Mouse (Mus musculus) ES-Bruce4 (cell line): ENCODE data around the gene 6330409D20Rik. TPM values are rescaled to one million over a fixed set of nuclear protein-coding genes. Genes with fewer than 3 reads are reported as not detected.

Experiments used
- H3K27ac ChIP-seq: 2 replicates; pipeline ENCODE4 v1.5.1; 2012; ENCODE audit warnings: low read length, inconsistent platforms; ENCODE audit not compliant: insufficient read depth
- H3K27me3 ChIP-seq: 2 replicates; pipeline ENCODE4 v1.6.1; 2012; ENCODE audit warnings: mild to moderate bottlenecking, low read length, inconsistent platforms; ENCODE audit not compliant: control insufficient read depth, poor library complexity, insufficient read depth, severe bottlenecking
- H3K36me3 ChIP-seq: 2 replicates; pipeline ENCODE4 v1.6.1; 2012; ENCODE audit warnings: inconsistent platforms, mild to moderate bottlenecking, low read length, moderate library complexity; ENCODE audit not compliant: control insufficient read depth, poor library complexity, insufficient read depth, severe bottlenecking
- H3K4me1 ChIP-seq: one replicate; pipeline ENCODE4 v1.8.1; 2011; ENCODE audit warnings: low read length; ENCODE audit not compliant: control insufficient read depth, insufficient read depth
- H3K4me3 ChIP-seq: 2 replicates; pipeline ENCODE4 v1.5.1; 2011; ENCODE audit warnings: low read depth, mild to moderate bottlenecking, low read length
- H3K9ac ChIP-seq: 2 replicates; pipeline ENCODE4 v1.6.1; 2012; ENCODE audit warnings: low read depth, mild to moderate bottlenecking, inconsistent platforms; ENCODE audit not compliant: poor library complexity, severe bottlenecking
- H3K9me3 ChIP-seq: replicated peaks from 2 replicates; pipeline ENCODE4 v1.6.1; 2012; ENCODE audit warnings: mild to moderate bottlenecking, low read length, inconsistent platforms; ENCODE audit not compliant: control insufficient read depth, poor library complexity, insufficient read depth, severe bottlenecking
- CTCF ChIP-seq: IDR thresholded peaks from one replicate; pipeline ENCODE4 v1.8.1; 2011; ENCODE audit warnings: low read depth, low read length
- EP300 ChIP-seq: IDR thresholded peaks from 2 replicates; pipeline ENCODE4 v1.6.1; 2011; ENCODE audit warnings: low read depth, low read length; ENCODE audit not compliant: insufficient read depth
- POLR2A ChIP-seq: IDR thresholded peaks from one replicate; pipeline ENCODE4 v1.8.1; 2011; ENCODE audit warnings: low read length; ENCODE audit not compliant: insufficient read depth
- polyA plus RNA-seq: library from polyadenylated mRNA; stranded (reverse); fragments of >200 nt; gene quantifications from 2 replicates; pipeline ENCODE4 v1.2.4, GENCODE M21; 2011; ENCODE audit warnings: low read depth; ENCODE audit not compliant: missing spikeins, insufficient read depth, insufficient read length

Gene 6330409D20Rik
- polyA plus RNA-seq, 1 experiment = not detected

DNA sequence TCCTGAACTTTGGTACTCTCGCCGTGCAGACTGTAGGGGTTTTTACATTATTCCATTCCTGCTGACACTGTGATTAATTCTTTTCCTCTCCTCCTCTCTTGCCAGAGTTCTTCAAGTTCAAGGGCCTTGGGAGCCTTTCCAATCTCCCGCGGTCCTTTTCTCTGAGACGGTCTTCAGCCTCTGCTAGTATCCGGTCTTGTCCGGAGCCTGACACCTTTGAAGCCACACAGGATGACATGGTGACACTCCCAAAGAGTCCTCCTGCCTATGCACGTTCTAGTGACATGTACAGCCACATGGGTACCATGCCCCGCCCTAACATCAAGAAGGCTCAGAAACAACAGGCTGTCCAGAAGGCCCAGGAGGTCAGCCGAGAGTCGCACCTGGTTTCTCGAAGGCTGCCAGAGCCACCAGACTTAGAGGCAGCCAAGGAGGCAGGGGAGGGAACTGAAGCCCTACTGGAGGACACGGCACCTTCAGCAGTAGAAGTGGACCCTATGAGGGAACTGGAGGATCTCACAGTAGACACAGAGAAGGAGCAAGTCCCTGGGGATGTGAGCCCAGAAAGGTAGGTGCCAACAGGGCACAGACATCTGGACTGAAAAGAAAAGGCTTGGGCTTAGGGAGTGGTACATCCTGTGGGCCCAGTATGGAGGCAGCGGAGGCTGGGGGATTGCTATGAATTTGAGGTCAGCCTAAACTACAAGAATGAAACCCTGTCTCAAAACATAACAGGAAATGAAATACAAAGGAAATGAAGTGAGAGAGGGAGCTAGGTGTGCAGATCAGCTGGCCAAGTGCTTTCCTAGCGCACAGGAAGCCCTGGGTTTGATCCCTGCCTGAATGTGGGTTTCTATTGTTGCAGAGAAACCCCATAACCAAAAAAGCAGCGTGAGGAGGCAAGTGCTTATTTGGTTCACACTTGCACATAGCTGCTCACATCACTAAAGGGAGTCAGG, 15.7 kb downstream of the 6330409D20Rik start:
- TF ChIP-seq EP300 = no peak
- no peak for TF ChIP-seq POLR2A
- H3K27me3 ChIP-seq = no peaks in the 10 kb centered on the region
- no peaks in the 10 kb centered on the region for H3K9me3 ChIP-seq
- no peak overlapping the region for H3K27ac ChIP-seq
- peaks cover 4% of the 10 kb centered on the region for H3K4me1 ChIP-seq
- H3K9ac ChIP-seq = no peak overlapping the region
- H3K36me3 ChIP-seq = no peaks in the 10 kb centered on the region
- no peak overlapping the region for H3K4me3 ChIP-seq

DNA sequence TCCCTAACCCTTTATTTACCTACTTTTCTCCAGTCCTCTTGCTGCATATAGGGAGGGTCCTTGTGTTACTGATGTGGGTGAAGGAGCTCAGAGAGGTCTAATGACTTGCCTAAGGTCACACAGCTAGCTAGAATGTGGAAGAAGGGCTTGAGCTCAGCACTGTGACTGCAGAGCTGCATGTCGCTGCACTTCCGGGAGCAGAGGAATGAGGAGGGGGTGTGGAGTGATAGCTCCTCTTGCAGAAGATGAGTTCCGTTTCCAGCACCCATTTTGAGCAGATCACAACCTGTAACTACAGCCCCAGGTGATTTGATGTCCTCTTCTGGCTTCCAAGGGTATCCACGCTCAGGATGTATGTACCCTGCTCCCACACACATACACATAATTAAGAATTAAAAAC, 16.7 kb downstream of the 6330409D20Rik start:
- Histone ChIP-seq H3K9ac (no peak overlapping the region), H3K4me1 (peaks cover 4% of the 10 kb centered on the region), H3K27me3 (no peaks in the 10 kb centered on the region), H3K27ac (no peak overlapping the region), H3K9me3 (no peaks in the 10 kb centered on the region), H3K36me3 (no peaks in the 10 kb centered on the region), H3K4me3 (no peak overlapping the region)
- TF ChIP-seq CTCF (no peak), POLR2A (no peak), EP300 (no peak)

DNA sequence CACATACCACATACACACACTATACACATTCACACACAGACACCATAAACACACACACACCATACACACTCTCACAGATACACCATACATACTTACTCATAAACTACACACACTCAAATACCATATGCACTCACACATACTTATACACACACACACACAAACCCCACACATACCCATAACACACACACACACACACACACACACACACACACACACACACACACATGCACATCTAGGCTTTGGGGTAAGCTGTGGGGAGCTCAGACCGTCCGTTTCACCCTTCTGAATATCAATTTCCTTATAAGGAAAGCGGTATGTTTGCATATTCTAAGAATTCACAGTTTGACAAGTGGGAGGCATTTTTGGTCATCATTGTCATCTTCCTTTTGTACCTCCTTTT, 18.2 kb downstream of the 6330409D20Rik start:
- Histone ChIP-seq H3K9me3 (no peaks in the 10 kb centered on the region), H3K27me3 (no peaks in the 10 kb centered on the region), H3K4me1 (peaks cover 2% of the 10 kb centered on the region), H3K9ac (no peak overlapping the region), H3K27ac (no peak overlapping the region), H3K36me3 (no peaks in the 10 kb centered on the region), H3K4me3 (no peak overlapping the region)
- TF ChIP-seq CTCF (no peak), EP300 (no peak), POLR2A (no peak)

DNA sequence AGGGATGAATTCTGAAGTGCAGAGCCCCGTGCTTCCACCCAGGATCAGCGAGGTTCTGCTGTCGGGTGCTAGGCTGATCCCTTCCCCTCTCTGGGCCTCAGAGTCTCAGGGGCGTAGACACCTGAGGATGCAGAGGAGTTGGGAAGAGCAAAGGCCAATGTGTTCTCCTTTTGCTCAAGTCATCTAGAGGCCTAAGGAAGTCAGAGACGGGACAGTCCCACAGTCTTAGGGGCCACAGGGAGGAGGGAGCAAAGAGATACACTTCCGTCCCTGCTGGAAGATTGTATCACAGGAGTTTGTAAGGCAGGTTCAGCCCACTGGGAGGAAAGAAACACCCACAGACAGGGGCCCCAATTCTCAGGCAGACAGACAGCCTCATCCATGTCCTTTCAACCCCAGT, 18.8 kb downstream of the 6330409D20Rik start:
- H3K27ac ChIP-seq = no peak overlapping the region
- H3K4me3 ChIP-seq = no peak overlapping the region
- H3K9ac ChIP-seq = no peak overlapping the region
- no peaks in the 10 kb centered on the region for H3K27me3 ChIP-seq
- H3K9me3 ChIP-seq = no peaks in the 10 kb centered on the region
- no peak for TF ChIP-seq POLR2A
- TF ChIP-seq CTCF = no peak
- no peak for TF ChIP-seq EP300
- H3K4me1 ChIP-seq = peaks cover 2% of the 10 kb centered on the region
- no peaks in the 10 kb centered on the region for H3K36me3 ChIP-seq

DNA sequence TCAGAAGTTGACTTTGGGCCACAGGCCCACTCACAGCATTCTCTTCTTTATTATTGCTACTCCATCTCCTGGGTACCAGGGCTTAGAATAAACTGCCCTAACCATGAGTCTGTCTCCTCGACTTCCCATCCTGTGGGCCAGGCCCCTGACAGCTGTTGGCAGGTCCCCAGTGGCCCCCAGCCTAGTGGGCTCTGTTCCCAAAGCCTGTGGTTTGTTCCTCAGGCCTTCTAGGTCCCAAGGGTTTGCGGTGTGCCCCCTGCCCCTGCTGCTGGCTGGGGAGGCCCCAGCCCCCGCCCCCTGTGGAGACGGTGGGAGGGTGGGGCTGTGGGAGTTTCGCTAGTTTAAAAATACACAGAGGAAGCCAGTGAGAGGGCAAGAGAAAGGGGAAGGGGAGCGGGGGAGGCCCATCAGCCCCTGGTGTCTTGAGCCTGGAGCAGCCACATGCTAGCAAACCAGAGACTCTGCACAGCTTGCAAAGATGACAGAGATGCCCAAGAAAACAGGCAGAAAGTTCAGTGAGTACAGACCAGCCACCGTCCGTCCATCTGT, 20.1 kb downstream of the 6330409D20Rik start, which contains the start of gene Sh2d3c:
Gene Sh2d3c (plus strand): TSS at position 375 of the 549 bp plus-strand sequence.
- Histone ChIP-seq H3K9ac (0 out of 2 replicates have a peak within 1 kb of the TSS, but pooled peaks have one; percentile 1), H3K4me3 (no peak within 1 kb of the TSS), H3K36me3 (no peaks in the 10 kb centered on the region), H3K4me1 (peaks cover 2% of the 10 kb centered on the region), H3K27me3 (no peaks in the 10 kb centered on the region), H3K27ac (no peak within 1 kb of the TSS), H3K9me3 (no peaks in the 10 kb centered on the region)
- no peak for TF ChIP-seq POLR2A
- no peak for TF ChIP-seq CTCF
- TF ChIP-seq EP300 = no peak

DNA sequence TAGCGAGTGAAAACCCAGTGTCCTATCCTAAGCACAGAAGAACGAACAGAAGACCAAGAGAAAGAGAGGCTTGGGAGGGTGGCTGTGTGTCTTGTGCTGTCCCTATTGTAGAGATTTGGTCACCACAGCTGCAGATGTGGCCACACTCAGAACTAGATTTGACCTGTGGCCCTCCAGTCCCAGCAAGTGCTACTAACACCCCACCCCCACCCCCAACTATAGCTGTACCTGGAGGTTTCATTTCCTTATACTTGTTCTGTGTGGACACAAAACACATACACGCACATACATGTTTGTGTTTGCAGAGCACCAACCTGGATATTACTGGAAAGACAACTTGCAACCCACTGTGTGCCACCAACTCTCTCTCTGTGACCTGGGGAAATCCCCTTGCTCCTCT, 20.8 kb downstream of the 6330409D20Rik start:
- H3K4me1 ChIP-seq = peaks cover 2% of the 10 kb centered on the region
- H3K9me3 ChIP-seq = no peaks in the 10 kb centered on the region
- H3K4me3 ChIP-seq = no peak overlapping the region
- TF ChIP-seq POLR2A (no peak), EP300 (no peak), CTCF (no peak)
- H3K27me3 ChIP-seq = no peaks in the 10 kb centered on the region
- no peaks in the 10 kb centered on the region for H3K36me3 ChIP-seq
- no peak overlapping the region for H3K9ac ChIP-seq
- no peak overlapping the region for H3K27ac ChIP-seq
